Mouse (Mus musculus): ENCODE results near the gene Abhd6. TPM values are rescaled to one million over a fixed set of nuclear protein-coding genes. Genes with fewer than 3 reads are reported as not detected.

The Abhd6 gene
- total RNA-seq (2021), result 1 to 10 TPM; 2.9 to 3.1 TPM
- long read RNA-seq, experiment 1, partial matches to known transcripts, result 0 of 3 reads
- long read RNA-seq, experiment 1, other reads (novel, unspliced or antisense), result 0 of 3 reads
- long read RNA-seq, experiment 2, partial matches to known transcripts, result 0 of 1 reads
- long read RNA-seq, experiment 2, other reads (novel, unspliced or antisense), result 0 of 1 reads

DNA sequence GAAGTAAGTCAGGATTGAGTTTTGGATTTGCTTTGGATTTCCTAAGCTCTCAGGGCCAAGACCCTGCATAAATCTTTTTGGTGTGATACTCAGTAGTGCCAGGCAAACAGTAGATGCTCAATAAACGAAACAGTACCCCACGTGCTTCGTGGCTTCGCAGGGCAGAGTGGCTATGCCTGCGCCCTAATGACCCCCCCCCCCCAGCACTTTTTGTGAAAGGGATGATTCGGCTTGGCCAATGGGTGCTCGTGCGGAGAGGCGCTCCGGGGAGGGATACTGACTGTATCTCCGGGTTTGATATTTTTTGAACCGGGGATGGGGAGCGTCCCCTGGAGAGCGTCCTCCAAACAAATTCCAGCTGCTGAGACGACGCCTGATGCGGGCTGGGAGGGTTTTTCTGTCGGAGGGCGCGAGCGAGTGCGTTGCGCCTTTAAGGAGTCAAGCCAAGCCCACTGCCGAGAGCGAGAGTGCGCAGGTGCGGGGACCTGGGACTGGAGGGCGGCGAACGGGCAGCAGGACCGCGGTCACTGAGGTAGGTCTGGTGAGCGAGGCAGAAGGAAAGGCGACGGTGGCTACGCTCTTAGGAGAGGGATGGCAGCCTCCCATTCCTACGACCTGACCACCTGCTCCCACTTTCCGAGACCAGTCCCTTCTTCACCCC is at the start of gene Abhd6:
TSS of gene Abhd6 (plus strand) at position 471 of the 661 bp plus-strand sequence.
- intact Hi-C loops (cut with DNase I; ENCODE audit: low total_unique reads), result no loop called here
- peak; percentile 79 for DNase-seq

GRCm38 (mm10) chr14:7954071-7954471 is 48.6 kb upstream of the Abhd6 start:
- no peak for DNase-seq
- intact Hi-C loops (cut with DNase I; ENCODE audit: low total_unique reads), result no loop called here

DNA sequence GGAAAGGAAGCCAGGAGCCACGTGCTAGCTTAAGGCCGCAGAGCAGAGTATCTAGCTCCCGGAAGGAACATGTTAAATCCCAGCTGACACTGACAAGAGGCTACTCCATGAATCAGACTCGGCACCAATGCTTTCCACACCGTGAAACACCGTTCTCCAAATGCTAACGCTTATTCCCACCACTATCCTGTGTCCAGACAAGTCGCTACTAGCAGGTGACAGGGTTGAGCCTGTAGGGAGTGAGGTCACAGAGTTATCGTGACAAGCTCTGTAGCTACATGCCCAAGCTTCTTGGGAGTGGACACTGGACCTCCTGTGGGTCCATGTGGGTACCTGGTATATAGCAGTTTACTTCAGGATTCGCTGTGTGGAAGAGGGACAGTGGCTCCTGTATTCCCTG is 46.3 kb upstream of the Abhd6 start:
- DNase-seq, result no peak
- intact Hi-C loops (cut with DNase I; ENCODE audit: low total_unique reads), result no loop called here

GRCm38 (mm10) chr14:7957049-7957448 is 45.7 kb upstream of the Abhd6 start, which contains the start of gene Gm45521:
TSS of gene Gm45521 (plus strand) at chr14:7957288.
- intact Hi-C loops (cut with DNase I; ENCODE audit: low total_unique reads), result no loop called here
- no peak for DNase-seq

- intact Hi-C loops (cut with DNase I; ENCODE audit: low total_unique reads), result loop anchor here (10.0 kb wide), 1 partner anchor 194 kb away; no protein-coding TSS in a partner anchor
- no peak for DNase-seq
Measured at GRCm38 (mm10) chr14:7960616-7961015, 42.1 kb upstream of the Abhd6 start.

DNA sequence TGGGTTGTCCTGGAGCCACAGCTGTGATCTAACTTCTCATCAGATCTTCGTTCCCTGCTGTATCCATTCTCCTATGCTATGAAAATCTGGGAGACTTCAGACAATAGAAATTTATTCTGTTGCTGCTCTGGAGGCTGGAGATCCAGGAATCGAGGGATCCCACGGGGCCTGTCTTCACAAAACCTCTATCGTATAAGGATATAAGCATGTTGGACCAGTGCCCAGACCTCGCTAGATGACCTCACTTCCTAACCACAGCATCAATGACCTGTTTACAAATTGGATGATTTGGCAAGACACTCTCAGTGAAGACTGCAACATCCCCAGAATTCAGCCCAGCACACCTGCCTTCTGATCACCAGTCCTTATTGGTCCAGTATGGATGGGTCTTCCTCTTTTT is 41.0 kb upstream of the Abhd6 start:
- no peak for DNase-seq
- intact Hi-C loops (cut with DNase I; ENCODE audit: low total_unique reads), result loop anchor here (10.0 kb wide), 1 partner anchor 193 kb away; no protein-coding TSS in a partner anchor

DNA sequence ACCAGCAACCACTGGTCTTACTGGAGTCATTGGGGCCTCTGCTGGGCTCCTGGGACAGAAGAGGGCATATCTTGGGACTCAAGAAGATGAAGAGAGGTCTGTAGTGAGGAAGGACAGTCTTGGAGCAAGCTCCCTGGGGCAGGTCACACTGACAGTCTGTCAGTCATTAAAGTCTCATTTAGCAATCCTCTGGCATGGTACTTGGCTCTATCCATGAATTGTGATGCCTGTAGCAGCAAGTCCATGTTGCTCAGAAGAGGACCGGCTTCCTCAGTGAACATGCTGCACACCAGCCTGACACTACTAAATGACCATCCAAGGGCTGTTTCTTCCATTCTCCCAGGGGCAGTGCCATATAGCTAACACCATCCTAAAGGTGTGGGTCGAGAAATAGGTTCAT is 40.1 kb upstream of the Abhd6 start:
- intact Hi-C loops (cut with DNase I; ENCODE audit: low total_unique reads), result loop anchor here (10.0 kb wide), 1 partner anchor 192 kb away; no protein-coding TSS in a partner anchor
- DNase-seq, result no peak

DNA sequence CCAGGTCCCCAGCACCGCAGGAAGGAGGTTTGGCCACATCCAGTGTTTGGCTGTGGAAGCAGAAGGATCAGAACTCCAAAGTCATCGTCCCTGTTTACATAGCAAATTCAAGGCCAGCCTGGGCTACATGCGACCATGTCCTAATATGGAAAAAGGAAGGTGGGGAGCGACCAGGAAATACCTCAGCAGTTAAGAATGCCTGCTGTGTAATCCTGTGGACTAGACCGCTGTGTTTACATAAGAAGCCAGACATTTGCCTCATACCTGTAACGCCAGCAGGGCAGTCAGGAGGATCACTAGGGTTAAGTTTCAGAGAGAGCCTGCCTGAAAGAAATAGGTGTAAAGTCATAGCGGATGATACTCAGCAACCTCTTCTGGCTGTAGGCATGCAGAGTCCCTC is 39.5 kb upstream of the Abhd6 start:
- intact Hi-C loops (cut with DNase I; ENCODE audit: low total_unique reads), result loop anchor here (10.0 kb wide), 1 partner anchor 192 kb away; no protein-coding TSS in a partner anchor

DNA sequence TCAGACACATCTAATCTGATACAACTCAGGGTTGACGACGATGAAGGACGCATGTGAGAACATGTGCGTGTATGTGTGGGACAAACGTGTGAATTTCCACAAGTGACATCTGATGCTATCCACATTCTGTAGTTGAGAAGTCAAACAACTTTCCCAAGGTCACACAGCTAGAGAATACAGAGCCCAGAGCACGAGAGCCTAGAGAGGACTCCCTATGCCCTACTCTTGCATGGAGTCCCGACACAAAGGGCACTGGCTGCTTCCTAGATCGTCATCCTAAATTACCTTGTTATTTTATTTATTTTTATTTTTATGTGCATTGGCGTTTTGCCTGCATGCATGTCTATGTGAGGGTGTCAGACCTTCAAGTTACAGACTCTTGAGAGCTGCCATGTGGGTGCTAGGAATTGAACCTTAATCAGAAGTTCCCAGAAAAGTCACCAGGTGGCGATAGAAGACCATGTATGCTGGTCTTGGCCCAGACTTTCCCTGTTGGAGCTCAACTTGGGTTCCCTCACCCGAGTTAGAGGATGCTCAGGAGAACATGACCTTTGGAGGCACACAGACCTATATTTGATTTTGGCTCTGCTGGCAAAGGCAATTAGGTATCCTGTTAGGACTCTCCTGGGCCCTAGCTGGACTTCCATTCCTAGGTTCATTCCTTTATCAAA is 38.3 kb upstream of the Abhd6 start:
- peak; percentile 39 for DNase-seq
- intact Hi-C loops (cut with DNase I; ENCODE audit: low total_unique reads), result loop anchor here (10.0 kb wide), 1 partner anchor 190 kb away; no protein-coding TSS in a partner anchor

More for the DNA sequence above, 39.5 kb upstream of the Abhd6 start:
- no peak for DNase-seq

DNA sequence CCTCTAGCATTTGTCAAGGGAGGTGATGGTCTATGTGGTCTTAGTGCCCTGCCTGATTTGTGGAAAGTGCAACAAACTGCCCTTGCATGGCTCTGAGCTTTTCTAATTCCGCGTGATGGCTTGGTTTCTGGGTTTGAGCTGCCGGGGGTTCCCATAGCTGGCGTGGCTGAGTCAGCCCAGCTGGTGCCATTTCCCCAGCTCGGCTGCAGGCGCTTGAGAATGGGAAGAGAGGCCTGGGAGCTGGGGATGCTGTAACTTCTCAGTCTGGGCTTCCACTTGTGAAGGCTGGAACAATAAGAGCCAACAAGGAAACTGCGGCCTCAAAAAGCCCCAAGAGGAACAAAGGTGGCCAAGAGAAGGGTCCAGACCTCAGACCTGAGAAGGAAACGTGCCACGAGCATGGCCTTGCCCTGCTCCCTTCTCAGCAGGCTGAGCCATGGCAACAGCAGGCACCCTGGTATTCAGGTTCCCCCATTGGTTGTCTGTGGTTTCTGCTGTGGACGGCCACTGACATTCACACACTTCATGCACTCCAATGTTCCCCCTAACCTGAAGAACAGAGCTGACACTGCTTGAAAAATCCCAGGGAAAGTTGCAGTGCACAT is 30.7 kb upstream of the Abhd6 start:
- intact Hi-C loops (cut with DNase I; ENCODE audit: low total_unique reads), result no loop called here

GRCm38 (mm10) chr14:7974643-7975042 is 28.1 kb upstream of the Abhd6 start:
- DNase-seq, result no peak
- intact Hi-C loops (cut with DNase I; ENCODE audit: low total_unique reads), result no loop called here

More for the DNA sequence above, 30.7 kb upstream of the Abhd6 start:
- DNase-seq, result no peak

- intact Hi-C loops (cut with DNase I; ENCODE audit: low total_unique reads), result no loop called here
- DNase-seq, result no peak
Measured at GRCm38 (mm10) chr14:7975177-7975576, 27.5 kb upstream of the Abhd6 start.

DNA sequence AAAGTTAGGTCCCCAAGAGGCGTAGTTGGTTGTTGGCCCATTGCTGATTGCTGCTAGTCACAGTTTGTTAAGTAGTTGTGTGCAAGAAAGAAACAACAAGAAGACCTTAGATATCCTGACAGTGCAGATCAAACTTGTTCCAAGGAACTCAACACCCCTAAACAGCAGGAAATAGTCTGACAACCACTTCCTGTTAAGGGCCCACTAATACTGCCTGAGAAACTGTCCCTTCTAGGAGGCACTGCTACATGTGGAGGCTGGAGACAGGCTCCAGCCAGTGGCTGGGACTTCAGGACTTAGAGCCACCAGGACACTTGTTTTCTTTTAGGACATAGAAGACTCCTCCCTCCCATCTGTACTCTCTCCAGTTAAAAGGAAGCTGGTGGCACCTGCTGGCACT is 25.2 kb upstream of the Abhd6 start:
- intact Hi-C loops (cut with DNase I; ENCODE audit: low total_unique reads), result no loop called here
- no peak for DNase-seq

DNA sequence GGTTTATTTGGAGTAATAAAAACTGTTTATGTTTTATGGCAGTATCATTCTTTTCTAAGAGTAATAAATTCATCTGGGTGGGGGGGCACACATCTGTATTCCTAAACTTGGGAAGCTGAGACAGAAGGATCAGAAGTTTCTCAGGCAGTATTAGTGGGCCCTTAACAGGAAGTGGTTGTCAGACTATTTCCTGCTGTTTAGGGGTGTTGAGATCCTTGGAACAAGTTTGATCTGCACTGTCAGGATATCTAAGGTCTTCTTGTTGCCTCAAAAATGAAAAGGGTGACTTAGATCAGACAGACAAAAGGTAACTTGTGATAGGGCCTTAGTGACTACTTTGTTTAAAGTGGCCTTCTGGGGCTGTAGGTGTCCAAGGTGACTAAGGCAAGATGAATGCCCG is 24.5 kb upstream of the Abhd6 start:
- DNase-seq, result no peak
- intact Hi-C loops (cut with DNase I; ENCODE audit: low total_unique reads), result no loop called here

DNA sequence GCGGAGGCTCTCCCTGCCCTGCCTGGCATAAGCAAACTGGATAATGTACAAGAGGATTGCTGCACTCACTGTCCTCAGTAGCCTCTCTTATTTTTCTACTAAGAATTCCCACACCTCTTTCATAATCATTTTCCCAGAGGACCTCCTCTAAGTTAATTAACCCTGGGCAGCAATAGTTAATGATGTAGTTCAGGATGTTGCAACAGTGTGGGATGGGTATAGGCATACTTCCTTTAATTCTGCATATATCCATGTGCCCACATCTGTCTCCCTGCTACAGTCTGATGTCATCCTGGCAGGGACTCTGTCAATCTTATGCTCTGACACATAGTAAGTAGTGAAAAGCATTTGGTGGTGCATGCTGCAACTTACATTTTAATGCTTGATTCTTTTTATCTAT is 21.5 kb upstream of the Abhd6 start:
- DNase-seq, result no peak
- intact Hi-C loops (cut with DNase I; ENCODE audit: low total_unique reads), result no loop called here

DNA sequence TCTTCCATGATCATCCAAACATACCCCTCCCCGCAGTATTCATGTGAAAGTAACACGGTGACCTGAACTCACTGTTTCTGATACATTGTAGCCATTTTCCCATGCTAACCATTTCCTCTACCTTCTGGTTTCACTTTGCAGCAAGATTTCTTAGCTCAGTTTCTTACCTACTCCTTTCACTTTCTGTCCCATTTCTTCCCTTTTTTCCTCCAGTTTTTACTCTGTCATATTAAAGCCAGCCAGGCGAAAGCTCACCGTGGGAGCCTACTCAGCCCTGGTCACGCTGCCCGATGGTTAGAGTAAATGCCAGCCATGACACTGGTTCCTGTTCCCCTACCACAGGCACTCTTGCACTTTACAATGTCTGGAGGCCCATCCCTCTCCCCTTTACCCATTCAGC is 15.8 kb upstream of the Abhd6 start:
- DNase-seq, result no peak
- intact Hi-C loops (cut with DNase I; ENCODE audit: low total_unique reads), result no loop called here

DNA sequence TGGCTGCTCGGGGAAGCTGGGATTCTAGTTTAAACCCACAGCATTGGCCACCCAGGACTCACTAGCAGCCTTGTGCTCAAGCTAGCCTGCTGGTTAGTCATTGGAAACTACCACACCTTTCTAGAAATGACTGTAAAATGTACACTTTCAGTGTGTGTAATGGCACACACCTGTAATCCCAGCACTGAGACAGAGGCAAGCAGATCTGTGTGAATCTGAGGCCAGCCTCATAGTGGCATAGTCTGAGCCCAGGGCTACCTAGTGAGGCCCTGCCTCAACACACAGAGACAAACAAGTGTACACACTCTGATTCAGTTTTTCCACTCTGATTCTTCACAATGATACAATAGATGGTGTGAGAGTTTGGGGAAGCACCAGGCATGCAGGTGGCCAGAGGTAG is 13.3 kb upstream of the Abhd6 start:
- intact Hi-C loops (cut with DNase I; ENCODE audit: low total_unique reads), result no loop called here
- no peak for DNase-seq

GRCm38 (mm10) chr14:7989961-7990360 is 12.7 kb upstream of the Abhd6 start:
- intact Hi-C loops (cut with DNase I; ENCODE audit: low total_unique reads), result no loop called here

GRCm38 (mm10) chr14:7991108-7991776 is 11.5 kb upstream of the Abhd6 start:
- DNase-seq, result no peak
- intact Hi-C loops (cut with DNase I; ENCODE audit: low total_unique reads), result no loop called here

More at GRCm38 (mm10) chr14:7989961-7990360, 12.7 kb upstream of the Abhd6 start:
- DNase-seq, result no peak

DNA sequence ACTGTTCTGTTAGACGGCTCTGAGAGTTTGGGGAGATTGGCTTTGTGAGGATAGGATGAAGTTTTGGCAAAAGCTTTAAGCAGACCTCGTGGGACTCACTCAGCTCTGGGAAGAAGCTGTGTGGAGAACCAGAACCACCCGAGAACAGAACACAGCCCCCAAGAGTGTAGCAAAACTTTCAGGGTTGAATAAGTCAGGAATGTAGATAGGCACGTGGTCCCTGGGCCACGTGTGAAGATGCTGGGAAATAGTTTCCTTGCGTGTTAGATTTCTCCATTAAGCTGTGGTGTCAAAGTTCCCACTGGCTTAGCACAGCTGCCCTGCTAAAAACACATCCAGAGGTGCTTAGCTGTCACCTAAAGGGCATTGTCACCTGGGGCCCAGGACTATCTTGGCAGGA is 10.5 kb upstream of the Abhd6 start:
- DNase-seq, result no peak
- intact Hi-C loops (cut with DNase I; ENCODE audit: low total_unique reads), result loop anchor here (2.0 kb wide), 1 partner anchor 25 kb away; no protein-coding TSS in a partner anchor

All from gastrocnemius, postnatal 14 days (tissue).